Mouse (Mus musculus) left cerebral cortex, adult 9 months (tissue): ENCODE measurements around the gene Tst.
A peak's percentile ranks its signal among the peaks of the same experiment; 100 is the strongest.

ENCODE experiments used
- DNase-seq, 2 experiments: peaks; one replicate each; pipeline ENCODE4 v3.0.0; 2022; ENCODE audit warnings: low spot score in 2 of 2

Gene Tst

GRCm38 (mm10) chr15:78429871-78430622, 24.3 kb upstream of the Tst start:
- no peak for DNase-seq

GRCm38 (mm10) chr15:78429139-78429459, 23.4 kb upstream of the Tst start:
- DNase-seq = no peak

DNA sequence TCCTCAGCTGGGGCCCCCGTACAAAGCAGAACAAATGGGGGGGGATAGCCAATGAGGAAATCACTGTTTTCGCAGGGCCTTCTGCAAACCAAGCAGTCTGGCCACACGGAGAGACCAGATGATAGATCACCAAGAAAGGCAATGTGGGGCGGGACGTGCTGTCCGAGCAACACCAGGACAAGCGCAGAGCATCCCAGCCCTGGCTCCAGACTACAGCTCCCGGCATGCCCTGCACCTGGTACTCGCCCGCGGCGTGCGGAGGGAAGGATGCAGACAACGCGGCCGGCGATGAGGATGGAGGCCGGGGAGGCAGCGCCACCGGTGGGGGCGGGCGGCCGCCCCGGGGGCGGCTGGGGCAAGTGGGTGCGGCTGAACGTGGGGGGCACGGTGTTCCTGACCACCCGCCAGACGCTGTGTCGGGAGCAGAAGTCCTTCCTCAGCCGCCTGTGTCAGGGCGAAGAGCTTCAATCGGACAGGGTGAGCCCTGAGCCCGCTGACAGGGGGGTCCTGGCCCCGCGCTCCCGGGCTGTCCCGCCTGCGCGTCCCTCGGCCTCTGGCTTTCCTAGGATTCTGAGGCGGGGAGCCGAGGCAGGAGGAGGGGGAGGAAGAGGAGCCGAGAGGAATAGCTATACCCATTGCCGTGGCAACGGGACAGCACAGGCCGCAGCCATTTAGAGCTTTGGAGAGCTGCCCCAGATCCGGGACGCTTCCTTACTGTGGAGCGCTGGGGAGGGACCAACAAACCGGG, 22.9 kb upstream of the Tst start, which contains the start of gene Kctd17:
Kctd17 (plus strand) TSS at position 174 of the 748 bp plus-strand sequence.
- DNase-seq = peak in 1 of 2 experiments; percentile 83

DNA sequence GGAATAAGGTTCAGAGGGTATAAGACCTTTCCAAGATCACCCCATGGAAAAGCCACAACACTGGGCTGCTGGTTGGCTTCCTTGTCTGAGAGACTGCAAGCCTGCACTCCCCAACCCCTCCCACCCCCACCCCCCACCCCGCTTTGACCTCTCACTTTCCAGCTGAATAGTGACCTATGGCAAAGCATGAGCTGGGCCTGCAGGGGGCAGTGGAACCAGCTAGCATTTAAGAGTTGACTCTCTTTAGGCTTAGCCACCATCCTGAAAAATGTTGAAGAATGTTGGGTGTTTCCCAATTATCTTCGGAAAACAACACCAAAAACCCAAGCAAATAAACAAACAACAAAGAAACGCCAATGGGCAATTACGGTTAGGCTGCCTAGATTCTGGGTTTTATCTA, 19.5 kb upstream of the Tst start:
- no peak for DNase-seq

GRCm38 (mm10) chr15:78424507-78424906, 18.8 kb upstream of the Tst start:
- no peak for DNase-seq

GRCm38 (mm10) chr15:78422046-78422956, 16.6 kb upstream of the Tst start:
- DNase-seq = peak in 1 of 2 experiments; percentile 86

DNA sequence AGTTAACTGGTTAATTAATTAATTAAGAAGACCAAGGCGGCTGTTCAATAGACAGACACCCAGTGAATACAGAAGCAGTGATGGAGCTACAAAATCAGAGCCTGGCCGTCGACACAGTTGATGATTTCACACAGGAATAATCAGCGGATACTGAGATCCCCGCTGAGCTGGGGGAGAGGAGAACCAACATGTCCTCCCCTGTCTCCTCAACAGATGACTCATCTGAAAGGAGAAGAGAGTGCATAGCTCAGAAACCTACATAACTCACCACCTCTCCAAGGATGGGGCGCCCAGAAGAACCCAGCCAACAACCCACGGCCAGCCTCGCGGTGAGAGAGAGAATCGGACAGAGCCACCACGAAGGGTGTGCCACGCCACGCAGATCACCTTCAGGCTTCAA, 14.7 kb upstream of the Tst start:
- no peak for DNase-seq

DNA sequence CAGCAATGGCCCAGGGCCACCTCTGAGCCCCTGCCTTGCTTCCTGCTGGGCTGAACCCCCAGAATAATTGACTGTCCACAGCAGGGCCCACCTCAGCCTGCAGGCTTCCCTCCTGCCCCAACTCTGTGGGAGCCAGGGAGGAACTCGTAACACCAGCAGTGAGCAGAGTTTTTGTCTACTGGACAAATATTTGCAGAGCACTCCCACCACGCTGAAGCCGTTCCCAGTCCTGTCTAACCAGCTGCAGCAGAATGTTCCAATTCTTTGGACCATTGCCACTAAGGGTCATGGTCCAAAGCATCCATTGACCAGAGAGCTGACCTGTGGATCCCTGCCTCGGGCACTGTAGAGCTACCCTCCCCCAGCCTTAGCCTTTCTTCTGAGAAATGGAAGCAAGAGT, 11.2 kb upstream of the Tst start:
- no peak for DNase-seq

GRCm38 (mm10) chr15:78414157-78414556, 8.4 kb upstream of the Tst start:
- DNase-seq = no peak

- no peak for DNase-seq
Observed at GRCm38 (mm10) chr15:78413719-78414117, 8.0 kb upstream of the Tst start.

DNA sequence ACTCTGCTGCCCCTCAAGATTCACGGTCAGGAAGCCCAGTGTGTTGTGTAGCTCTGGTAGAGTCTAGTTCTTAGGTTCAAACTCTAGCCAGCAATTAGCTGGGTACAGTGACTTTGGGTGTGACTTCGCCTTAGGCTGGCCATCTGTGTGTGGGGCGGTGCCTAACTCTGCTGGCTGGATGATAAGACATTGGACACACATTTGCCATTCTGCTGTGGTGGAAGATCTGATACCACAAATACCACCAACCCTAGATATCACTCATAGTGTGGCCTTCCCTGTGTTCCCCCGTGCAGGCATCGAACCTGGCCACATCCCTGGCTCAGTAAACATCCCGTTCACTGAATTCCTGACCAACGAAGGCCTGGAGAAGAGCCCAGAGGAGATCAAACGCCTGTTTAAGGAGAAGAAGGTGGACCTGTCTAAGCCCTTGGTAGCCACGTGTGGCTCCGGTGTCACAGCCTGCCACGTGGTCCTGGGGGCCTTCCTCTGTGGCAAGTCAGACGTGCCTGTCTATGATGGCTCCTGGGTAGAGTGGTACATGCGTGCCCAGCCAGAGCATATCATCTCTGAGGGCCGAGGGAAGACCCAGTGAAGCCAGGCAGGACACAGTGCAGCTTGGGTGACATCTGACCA, 7.5 kb upstream of the Tst start:
- DNase-seq = no peak

DNA sequence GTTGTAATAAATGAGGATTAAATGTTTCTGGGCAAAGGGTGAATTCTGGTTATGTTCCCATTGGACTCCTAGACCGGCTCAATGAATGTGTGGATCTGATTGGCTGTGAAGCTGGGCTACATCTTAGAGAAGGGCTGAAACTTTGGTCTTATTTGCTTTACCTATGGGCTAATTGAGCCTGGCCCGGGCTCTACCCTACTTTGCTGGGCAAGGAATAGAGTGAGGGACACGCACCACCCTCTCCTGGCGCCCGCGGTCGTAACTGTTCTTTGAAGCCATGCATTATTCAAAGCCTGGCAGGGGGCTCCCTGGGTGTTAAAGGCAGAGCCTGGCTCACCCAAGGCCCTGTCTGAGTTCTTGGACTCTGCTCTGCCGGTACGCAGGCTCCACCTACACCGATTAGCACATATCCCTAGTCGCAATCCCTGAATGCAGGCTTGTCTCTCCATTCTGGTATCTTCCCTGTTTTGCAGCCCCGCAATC, 3.9 kb upstream of the Tst start:
- DNase-seq = no peak

DNA sequence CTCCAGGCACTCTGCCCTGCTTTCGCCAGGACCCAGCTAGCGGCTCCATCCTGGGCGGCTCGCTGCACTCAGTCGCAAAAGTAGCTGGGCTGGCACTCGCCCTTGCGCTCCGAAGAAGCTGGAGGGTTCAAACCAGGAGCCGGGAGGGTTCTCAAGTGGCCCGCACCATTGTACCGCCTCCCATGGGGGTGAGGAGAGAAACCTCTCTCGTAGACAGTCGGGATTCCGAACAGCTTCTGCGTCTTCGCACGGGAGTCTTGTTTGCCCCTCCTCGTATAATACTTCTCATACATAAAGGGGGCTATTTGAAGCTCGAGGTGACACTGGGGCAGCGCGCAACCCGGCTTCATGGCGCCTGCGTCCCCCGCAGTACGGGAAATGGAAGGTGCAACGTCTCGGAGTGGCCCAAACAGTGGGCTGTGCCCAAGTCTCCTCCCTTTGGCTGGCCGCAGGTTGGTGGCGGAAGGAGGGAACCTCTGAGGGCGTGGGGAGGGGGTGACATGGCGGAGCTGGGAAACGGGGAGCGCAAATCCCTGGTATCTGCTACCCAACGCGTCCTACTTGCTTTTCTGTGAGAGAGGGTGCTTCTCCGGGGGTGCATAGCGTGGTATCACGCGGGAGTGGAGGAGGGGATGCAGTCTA, 707 bp upstream of the Tst start, which contains the start of gene Mpst:
Mpst (plus strand) TSS at position 124 of the 642 bp plus-strand sequence.
- DNase-seq = peak; percentile 64 to 91

DNA sequence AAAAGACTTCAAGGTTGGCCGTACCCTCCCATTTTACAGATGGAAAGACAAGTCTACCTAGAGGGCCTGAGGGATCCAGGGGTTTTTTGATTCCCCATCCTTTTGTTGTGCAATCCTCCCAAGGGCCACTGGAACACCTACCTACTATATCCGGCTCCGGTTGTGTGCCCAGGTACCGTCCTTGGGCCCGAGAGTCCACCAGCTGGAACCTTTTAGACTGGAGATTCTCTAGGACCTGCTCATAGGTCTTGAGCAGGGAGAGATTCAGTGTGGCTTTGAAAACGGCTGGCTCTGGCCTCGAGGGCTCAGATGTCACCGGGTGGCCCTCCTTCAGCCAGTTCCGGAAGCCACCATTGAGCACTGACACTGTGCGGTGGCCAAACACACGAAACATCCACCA, 609 bp downstream of the Tst start:
- DNase-seq = no peak

GRCm38 (mm10) chr15:78403896-78404295, 1.8 kb downstream of the Tst start:
- DNase-seq = no peak

GRCm38 (mm10) chr15:78403301-78403741, 2.4 kb downstream of the Tst start:
- DNase-seq = no peak

GRCm38 (mm10) chr15:78402423-78402822, 3.3 kb downstream of the Tst start:
- no peak for DNase-seq

- peak in 1 of 2 experiments; percentile 61 for DNase-seq
Observed at GRCm38 (mm10) chr15:78401921-78402320, 3.8 kb downstream of the Tst start.

- no peak for DNase-seq
Observed at GRCm38 (mm10) chr15:78401345-78401744, 4.4 kb downstream of the Tst start.

DNA sequence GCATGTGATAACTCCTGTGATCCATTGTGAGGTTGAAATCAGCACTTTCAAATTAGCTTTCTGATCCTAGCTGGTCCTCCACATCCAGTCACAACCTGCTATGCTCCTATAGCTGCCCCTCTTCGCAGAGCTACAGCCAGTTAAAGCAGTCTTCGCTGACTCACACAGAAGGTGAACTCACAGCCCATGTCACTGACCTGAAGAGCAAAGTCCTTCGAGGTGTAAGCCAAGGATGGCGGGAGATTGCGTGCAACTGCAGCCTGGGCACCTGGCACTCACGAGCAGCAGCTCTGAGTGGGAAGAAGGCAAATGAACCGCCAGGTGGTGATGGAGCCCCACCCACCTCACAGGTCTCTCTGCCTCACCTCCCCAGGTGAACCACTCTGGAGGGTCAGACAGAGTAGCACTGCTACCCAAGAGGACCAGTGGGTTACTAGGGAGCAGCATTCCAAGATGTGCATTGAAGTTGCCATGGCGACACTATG, 10.2 kb downstream of the Tst start, which contains the start of gene Tex33:
Tex33 (minus strand) TSS at position 435 of the 485 bp plus-strand sequence.
- no peak for DNase-seq

DNA sequence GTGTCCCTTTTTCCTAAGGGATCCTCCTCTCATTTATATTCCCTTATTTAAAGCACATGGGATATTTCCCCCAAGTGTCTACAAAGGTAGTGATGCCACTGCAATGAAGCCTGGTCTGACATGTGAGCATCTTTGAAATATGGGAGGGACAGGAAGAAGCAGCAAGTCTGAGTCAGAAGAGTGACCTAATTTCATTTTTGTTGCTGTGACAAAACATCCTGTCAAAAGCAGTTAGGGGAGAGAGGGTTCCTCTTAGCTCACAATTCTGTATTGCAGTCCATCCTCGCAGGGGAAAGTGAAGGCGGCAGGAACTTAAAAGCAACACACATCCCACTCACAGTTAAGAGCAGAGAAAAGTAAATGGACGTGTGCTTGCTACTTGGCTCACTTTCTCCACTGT, 14.9 kb downstream of the Tst start:
- DNase-seq = no peak
